Mouse (Mus musculus) G1E (cell line): ENCODE measurements around the gene Nell1.

ENCODE experiments used
- CTCF ChIP-seq: IDR thresholded peaks from 2 replicates; pipeline ENCODE4 v1.5.1; 2012; ENCODE audit warnings: low read depth, low read length, inconsistent platforms, mixed read lengths
- GATA1 ChIP-seq: IDR thresholded peaks from 2 replicates; pipeline ENCODE4 v1.6.1; 2012; ENCODE audit warnings: borderline replicate concordance, low read length, inconsistent platforms, mixed read lengths
- POLR2AphosphoS5 ChIP-seq: IDR thresholded peaks from 2 replicates; pipeline ENCODE4 v1.6.1; 2012; ENCODE audit warnings: low read depth, low read length, inconsistent platforms; ENCODE audit not compliant: insufficient replicate concordance
- TAL1 ChIP-seq: conservative IDR thresholded peaks from 2 replicates; pipeline ENCODE4 v1.6.1; 2012; ENCODE audit warnings: low read depth, low read length, inconsistent platforms, mixed read lengths

DNA sequence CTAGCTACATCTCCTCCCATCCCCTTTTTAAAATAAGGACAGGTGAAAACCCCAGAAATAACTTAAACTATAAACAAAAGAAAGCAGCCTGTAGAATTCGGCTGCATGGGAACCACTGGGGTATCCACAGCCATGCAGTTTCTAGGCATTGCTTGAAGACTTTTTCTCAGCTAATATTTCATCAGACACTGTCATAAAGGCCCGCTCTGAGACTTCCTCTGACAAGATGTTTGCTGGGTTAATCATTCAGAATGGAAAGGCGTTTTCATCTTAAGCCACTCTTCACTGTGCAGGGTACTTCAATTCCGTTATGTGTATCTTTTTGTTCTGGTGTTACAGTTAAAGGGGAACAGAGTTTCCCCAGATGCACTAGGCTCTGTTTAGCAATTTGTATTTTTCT, 526.9 kb downstream of the Nell1 start:
- no peak for TF ChIP-seq TAL1
- TF ChIP-seq CTCF = no peak
- TF ChIP-seq POLR2AphosphoS5 = no peak
- TF ChIP-seq GATA1 = no peak
